Comparison of ENCODE assay signal across 9 mouse cellular contexts in the genomic region with DNA sequence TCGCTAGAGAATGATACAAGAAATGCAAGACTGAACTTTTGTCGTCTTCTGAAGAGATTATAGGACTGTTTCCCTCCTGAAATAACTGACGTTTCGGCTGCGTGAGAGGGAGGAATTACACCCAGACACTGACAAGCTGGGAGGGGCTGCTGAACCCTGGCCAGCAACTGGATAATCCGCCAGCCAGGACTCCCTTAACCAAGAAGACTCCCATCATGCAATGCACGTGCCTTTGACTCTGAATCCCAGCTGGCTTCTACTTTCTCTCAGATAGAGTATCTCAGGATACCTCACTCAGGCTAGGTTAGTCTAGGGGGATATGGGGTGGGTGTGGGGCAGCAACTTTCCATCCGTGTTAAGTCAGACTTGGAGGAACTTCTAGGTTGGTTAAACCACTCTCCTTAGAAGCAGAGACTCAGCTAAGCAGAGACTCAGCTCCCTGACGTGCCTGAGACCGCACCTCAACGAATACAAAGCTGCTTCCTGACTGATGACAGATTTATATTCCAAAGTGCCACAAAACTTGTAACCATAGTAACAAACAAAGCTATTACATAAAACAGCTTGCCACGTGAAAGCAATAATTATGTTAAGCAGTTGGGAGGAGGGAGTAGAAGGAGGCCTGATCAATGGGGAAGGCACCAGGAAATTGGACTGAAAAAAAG.
A peak's percentile ranks its signal among the peaks of the same experiment; 100 is the strongest.
DNase-seq lines count a peak whose midpoint lies in the region; ATAC-seq and TF ChIP-seq lines count a peak whose summit lies in the region.
"Had no signal": no experiment of that assay in that cellular context is flagged by ENCODE, and none has a peak within 500 bp of the region (broad histone marks: within the 10 kb centered on the region; RNA-seq: fewer than 3 reads in every experiment).

No protein-coding gene starts in this region.

- H3K36me3 ChIP-seq in lung, embryonic 14.5 days (ENCODE audit: insufficient read depth), result no peaks in the 10 kb centered on the region

- no peak overlapping the region for H3K9ac ChIP-seq in lung, embryonic 14.5 days

- no peaks in the 10 kb centered on the region for H3K9me3 ChIP-seq in lung, embryonic 14.5 days (ENCODE audit: low read depth, low read length)

- WGBS in lung, embryonic 14.5 days, result 38% methylated on average over 12 of the region's 12 CpGs
- 18% methylated on average over 12 of the region's 12 CpGs for WGBS in large intestine, adult 2 months

- H3K27ac ChIP-seq in lung, embryonic 14.5 days (ENCODE audit: low read depth), result no peak overlapping the region

- H3K4me1 ChIP-seq in lung, embryonic 14.5 days (ENCODE audit: insufficient read depth), result no peaks in the 10 kb centered on the region; the same call in 1 of the 2 replicates

- no peak for TF ChIP-seq CTCF in lung, embryonic 14.5 days (IDR thresholded peaks at IDR 0.05; ENCODE audit: low read depth)

- no peak overlapping the region for H3K4me3 ChIP-seq in lung, embryonic 14.5 days (ENCODE audit: low read depth, low read length)

- no peaks in the 10 kb centered on the region for H3K27me3 ChIP-seq in lung, embryonic 14.5 days (ENCODE audit: insufficient read depth, low read length)

- intact Hi-C loops in heart, postnatal 36 days (cut with DNase I), result loop anchor here (2.0 to 5.0 kb wide), 2 partner anchors 340 to 411 kb away; no protein-coding TSS in a partner anchor

- peak; percentile 33; the same call in 1 of the 2 replicates for ATAC-seq in lung, embryonic 14.5 days (ENCODE audit: insufficient read depth)
- ATAC-seq: hindbrain, embryonic 16.5 days had no signal

- no peak overlapping the region for H3K4me2 ChIP-seq in lung, embryonic 14.5 days

- peak; percentile 65 for DNase-seq in lung, embryonic 14.5 days
- DNase-seq in lung, postnatal 25 days (ENCODE audit: low spot score), result no peak
- DNase-seq in heart, postnatal 36 days, result peak; percentile 38 to 45
- DNase-seq in large intestine, adult 2 months (ENCODE audit: low read depth, low spot score), result peak; percentile 27
- DNase-seq in urinary bladder, postnatal 25 days (ENCODE audit: low spot score), result peak; percentile 30
- no peak for DNase-seq in right cerebral cortex, adult 2 months (ENCODE audit: low spot score in 2 of 2)
- no peak for DNase-seq in left cerebral cortex, adult 11 months (ENCODE audit: low spot score)
- no peak for DNase-seq in adrenal gland, postnatal 10 days

Comparison
In these comparisons a context has a peak if more than half of its experiments do, and no peak if none do; other contexts are left out.
1. DNase-seq: peak in lung, embryonic 14.5 days (single experiment), heart, postnatal 36 days (2 of 2), large intestine, adult 2 months (single experiment) and urinary bladder, postnatal 25 days (single experiment); none in lung, postnatal 25 days (single experiment), right cerebral cortex, adult 2 months (0 of 2), left cerebral cortex, adult 11 months (single experiment) and adrenal gland, postnatal 10 days (single experiment).